Mouse (Mus musculus): ENCODE data around the gene Ube2r2. TPM values are rescaled to one million over a fixed set of nuclear protein-coding genes. Genes with fewer than 3 reads are reported as not detected.

The Ube2r2 gene
- polyA plus RNA-seq, 1 experiment from 2014 or later = 99.5 TPM

DNA sequence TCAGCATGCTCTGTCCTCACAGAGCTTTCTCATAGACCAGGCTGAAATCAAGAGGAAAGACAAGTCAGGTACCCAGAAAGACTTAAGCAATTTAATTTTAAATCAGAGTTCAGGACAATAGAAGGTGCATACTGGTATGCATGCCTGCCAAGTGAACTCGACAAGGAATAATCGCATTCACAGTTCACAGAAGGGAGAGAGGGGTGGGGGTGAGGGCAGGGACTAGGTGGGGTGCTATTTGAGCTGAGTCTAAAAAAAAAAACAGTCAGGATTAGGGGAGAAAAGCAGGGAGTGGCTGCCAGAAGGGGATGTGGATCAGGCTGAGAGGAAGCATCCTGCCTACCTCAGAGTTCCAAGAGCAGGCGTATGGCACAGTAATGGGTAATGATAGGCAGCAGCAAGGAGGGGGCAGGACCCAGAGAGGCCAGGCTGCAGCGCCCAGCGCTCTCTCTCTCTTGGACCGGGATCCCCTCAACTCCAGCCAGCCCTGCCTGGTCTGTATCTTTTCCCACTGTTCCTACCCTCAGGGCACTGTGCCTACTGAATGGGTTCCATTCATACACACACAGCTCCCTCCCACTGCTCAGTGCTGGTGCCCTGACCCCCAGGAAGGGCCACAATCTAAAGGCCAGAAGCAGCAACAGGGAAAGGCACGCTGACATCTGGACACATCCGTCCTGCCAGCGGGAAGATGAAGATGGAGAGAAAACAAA, 21.0 kb upstream of the Ube2r2 start:
- Histone ChIP-seq H3K36me3 (ENCODE audit: control insufficient read depth, insufficient read depth, low read length) (peaks cover 17% of the 10 kb centered on the region), H3K4me2 (ENCODE audit: low read depth) (no peak overlapping the region), H3K27ac (ENCODE audit: low read depth, low read length) (no peak overlapping the region), H3K9me3 (ENCODE audit: control insufficient read depth, low read length) (no peaks in the 10 kb centered on the region), H3K9ac (ENCODE audit: low read length) (no peak overlapping the region), H3K27me3 (ENCODE audit: control insufficient read depth, insufficient read depth, low read length) (no peaks in the 10 kb centered on the region), H3K4me1 (ENCODE audit: control insufficient read depth, insufficient read depth, low read length) (no peaks in the 10 kb centered on the region), H3K4me3 (ENCODE audit: low read depth, low read length) (no peak overlapping the region)
- DNase-seq (ENCODE audit: low spot score) = no peak
- no peak for ATAC-seq (ENCODE audit: insufficient read depth, low FRiP score, low TSS enrichment)
- WGBS = 86% methylated on average over 9 of the region's 9 CpGs

DNA sequence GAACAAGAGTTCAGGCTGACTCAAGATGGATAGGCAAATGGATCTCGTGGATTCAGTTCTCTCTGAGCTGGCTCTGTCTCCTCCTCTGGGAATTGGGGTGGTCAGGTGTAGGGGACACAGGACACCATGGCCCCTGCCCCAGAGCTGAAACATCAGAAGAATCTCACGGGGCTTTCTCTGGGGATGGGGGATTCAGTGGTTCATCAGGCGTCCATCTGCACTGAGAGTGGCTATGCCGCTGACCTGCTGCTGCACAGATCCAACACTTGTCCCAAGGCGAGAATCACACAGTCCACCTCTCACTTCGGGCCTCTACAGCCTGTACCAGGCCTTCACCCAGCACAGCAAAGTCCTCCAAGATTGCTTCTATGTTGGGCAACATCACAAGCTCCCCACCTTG, 20.5 kb upstream of the Ube2r2 start:
- Histone ChIP-seq H3K27ac (ENCODE audit: low read depth, low read length) (no peak overlapping the region), H3K4me3 (ENCODE audit: low read depth, low read length) (no peak overlapping the region), H3K36me3 (ENCODE audit: control insufficient read depth, insufficient read depth, low read length) (peaks cover 20% of the 10 kb centered on the region), H3K9ac (ENCODE audit: low read length) (no peak overlapping the region), H3K9me3 (ENCODE audit: control insufficient read depth, low read length) (no peaks in the 10 kb centered on the region), H3K4me2 (ENCODE audit: low read depth) (no peak overlapping the region), H3K27me3 (ENCODE audit: control insufficient read depth, insufficient read depth, low read length) (no peaks in the 10 kb centered on the region), H3K4me1 (ENCODE audit: control insufficient read depth, insufficient read depth, low read length) (no peaks in the 10 kb centered on the region)
- no peak for DNase-seq (ENCODE audit: low spot score)
- ATAC-seq (ENCODE audit: insufficient read depth, low FRiP score, low TSS enrichment) = no peak
- WGBS = 85% methylated on average over 6 of the region's 6 CpGs

DNA sequence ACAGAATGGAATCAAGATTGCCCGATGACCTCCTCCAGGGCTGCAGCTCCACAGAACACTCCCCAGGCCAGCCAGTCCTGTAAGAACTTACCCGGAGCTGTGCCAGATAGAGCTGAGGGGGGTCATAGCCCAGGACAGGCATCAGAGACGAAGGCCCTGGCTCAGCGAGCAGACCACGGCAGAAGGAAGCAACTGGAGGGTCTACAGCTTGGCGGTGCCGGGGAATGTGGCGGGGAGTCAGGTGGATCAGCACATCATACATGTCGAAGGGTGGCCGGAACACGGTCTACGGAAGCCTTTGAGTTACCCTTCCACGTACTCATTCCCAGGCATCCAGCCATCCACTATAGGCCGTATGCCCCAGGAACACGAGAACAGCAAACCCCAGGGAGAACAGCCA, 19.8 kb upstream of the Ube2r2 start:
- Histone ChIP-seq H3K27me3 (ENCODE audit: control insufficient read depth, insufficient read depth, low read length) (no peaks in the 10 kb centered on the region), H3K4me3 (ENCODE audit: low read depth, low read length) (no peak overlapping the region), H3K36me3 (ENCODE audit: control insufficient read depth, insufficient read depth, low read length) (peaks cover 25% of the 10 kb centered on the region), H3K27ac (ENCODE audit: low read depth, low read length) (no peak overlapping the region), H3K9me3 (ENCODE audit: control insufficient read depth, low read length) (no peaks in the 10 kb centered on the region), H3K4me1 (ENCODE audit: control insufficient read depth, insufficient read depth, low read length) (no peaks in the 10 kb centered on the region), H3K4me2 (ENCODE audit: low read depth) (no peak overlapping the region), H3K9ac (ENCODE audit: low read length) (no peak overlapping the region)
- 90% methylated on average over 15 of the region's 15 CpGs for WGBS
- ATAC-seq (ENCODE audit: insufficient read depth, low FRiP score, low TSS enrichment) (no peak), DNase-seq (ENCODE audit: low spot score) (no peak)

DNA sequence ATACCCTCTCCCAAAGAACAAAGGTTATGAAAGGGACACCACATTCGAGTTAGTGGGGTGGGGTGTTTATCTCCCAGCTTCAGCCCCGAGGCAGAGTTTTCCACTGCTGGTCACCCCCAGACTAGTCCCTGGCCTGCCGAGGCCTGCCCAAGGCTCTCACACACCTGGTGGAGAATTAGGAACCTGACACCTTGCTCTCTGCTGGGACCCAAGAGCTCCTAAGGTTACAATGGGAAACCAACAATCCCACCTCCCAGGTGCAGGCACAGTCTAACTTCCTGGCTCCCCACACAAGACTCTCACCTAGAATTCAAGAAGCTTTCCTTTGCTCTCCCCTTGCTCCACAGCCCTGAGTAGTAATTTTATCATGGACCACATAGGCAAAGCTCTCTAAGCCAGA, 18.7 kb upstream of the Ube2r2 start:
- no peak for DNase-seq (ENCODE audit: low spot score)
- peaks cover 26% of the 10 kb centered on the region for H3K36me3 ChIP-seq (ENCODE audit: control insufficient read depth, insufficient read depth, low read length)
- ATAC-seq (ENCODE audit: insufficient read depth, low FRiP score, low TSS enrichment) = no peak

DNA sequence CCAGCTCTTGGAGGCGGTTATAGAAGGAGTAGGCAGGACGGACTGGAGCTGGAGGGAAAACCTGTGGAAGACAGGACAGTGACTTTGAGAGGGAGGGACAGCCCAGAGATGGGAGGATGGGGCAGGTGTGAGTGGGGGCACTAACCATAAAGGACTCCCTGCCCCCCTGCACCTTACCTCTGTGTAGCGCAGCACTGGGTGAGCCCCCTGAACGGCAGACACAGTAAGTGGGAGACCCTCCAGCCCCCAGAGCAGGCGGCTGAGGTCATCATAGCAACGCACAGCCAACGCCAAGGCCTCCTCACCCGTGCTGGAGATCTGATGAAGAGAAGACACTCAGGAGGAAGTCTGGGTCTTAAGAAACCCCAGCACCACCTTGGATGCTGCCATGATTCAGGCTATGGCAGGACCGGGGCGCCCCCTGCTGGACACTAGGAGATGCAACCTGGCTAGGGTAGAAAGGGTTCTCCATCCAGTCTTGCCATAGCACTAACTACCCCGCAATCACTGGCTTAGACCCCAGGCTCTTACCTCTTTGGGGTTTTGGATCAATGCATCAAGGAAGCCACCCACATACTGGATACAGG, 16.7 kb upstream of the Ube2r2 start:
- Histone ChIP-seq H3K4me3 (ENCODE audit: low read depth, low read length) (no peak overlapping the region), H3K27me3 (ENCODE audit: control insufficient read depth, insufficient read depth, low read length) (no peaks in the 10 kb centered on the region), H3K27ac (ENCODE audit: low read depth, low read length) (no peak overlapping the region), H3K36me3 (ENCODE audit: control insufficient read depth, insufficient read depth, low read length) (peaks cover 26% of the 10 kb centered on the region), H3K9me3 (ENCODE audit: control insufficient read depth, low read length) (no peaks in the 10 kb centered on the region), H3K4me2 (ENCODE audit: low read depth) (no peak overlapping the region), H3K4me1 (ENCODE audit: control insufficient read depth, insufficient read depth, low read length) (peaks cover 3% of the 10 kb centered on the region), H3K9ac (ENCODE audit: low read length) (no peak overlapping the region)
- WGBS = 79% methylated on average over 11 of the region's 11 CpGs
- DNase-seq (ENCODE audit: low spot score) = peak; percentile 67
- no peak for ATAC-seq (ENCODE audit: insufficient read depth, low FRiP score, low TSS enrichment)

More for the DNA sequence above, 18.7 kb upstream of the Ube2r2 start:
- Histone ChIP-seq H3K9ac (ENCODE audit: low read length) (no peak overlapping the region), H3K4me2 (ENCODE audit: low read depth) (no peak overlapping the region), H3K27me3 (ENCODE audit: control insufficient read depth, insufficient read depth, low read length) (no peaks in the 10 kb centered on the region), H3K4me1 (ENCODE audit: control insufficient read depth, insufficient read depth, low read length) (no peaks in the 10 kb centered on the region), H3K27ac (ENCODE audit: low read depth, low read length) (no peak overlapping the region), H3K4me3 (ENCODE audit: low read depth, low read length) (no peak overlapping the region), H3K9me3 (ENCODE audit: control insufficient read depth, low read length) (no peaks in the 10 kb centered on the region)
- 80% methylated on average over 3 of the region's 3 CpGs for WGBS

DNA sequence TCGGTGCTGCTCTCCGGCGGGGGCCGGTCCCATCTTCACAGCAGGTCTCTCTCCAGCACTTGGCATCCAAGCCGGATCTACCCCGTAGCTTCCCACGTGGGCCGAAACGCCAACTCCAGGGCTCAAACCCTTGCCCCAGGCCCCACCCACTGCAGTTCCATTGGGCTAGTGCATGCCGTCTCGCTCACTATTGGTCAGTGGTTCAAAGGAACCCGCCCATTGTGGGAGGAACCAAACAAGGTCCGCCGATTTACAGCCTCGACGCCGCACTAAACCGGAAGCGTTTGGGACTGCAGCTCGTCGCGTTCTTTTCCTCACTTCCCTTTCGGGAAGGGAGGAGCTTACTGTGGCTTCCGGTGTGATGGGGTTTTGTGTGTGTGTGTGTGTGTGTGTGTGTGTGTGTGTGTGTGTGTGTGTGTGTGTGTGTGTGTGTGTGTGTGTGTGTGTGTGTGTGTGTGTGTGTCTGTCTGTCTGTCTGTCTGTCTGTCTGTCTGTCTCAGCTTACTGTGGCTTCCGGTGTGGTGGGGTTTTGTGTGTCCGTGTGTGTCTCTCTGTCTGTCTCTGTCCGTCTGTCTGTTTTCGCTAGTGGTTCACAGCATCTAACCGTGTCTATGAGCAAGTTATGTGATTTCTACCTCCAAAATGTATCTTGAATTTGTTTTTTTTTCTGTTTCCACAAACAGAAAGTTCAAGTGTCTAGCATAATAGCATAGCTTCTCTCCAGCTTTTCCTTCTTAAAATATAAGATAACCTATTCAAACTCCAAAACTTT, 11.2 kb upstream of the Ube2r2 start, which contains the start of gene Nol6:
Gene Nol6, minus strand, starts transcription at position 276 of the 772 bp plus-strand sequence.
- Histone ChIP-seq H3K27ac (ENCODE audit: low read depth, low read length) (no peak within 1 kb of the TSS), H3K9ac (ENCODE audit: low read length) (peak within 1 kb of the TSS; percentile 56), H3K4me3 (ENCODE audit: low read depth, low read length) (peak within 1 kb of the TSS; percentile 53), H3K9me3 (ENCODE audit: control insufficient read depth, low read length) (no peaks in the 10 kb centered on the region), H3K4me2 (ENCODE audit: low read depth) (peak within 1 kb of the TSS; percentile 89), H3K27me3 (ENCODE audit: control insufficient read depth, insufficient read depth, low read length) (no peaks in the 10 kb centered on the region), H3K4me1 (ENCODE audit: control insufficient read depth, insufficient read depth, low read length) (peaks cover 3% of the 10 kb centered on the region), H3K36me3 (ENCODE audit: control insufficient read depth, insufficient read depth, low read length) (peaks cover 10% of the 10 kb centered on the region)
- 1% methylated on average over 27 of the region's 29 CpGs for WGBS
- peak; percentile 100 for ATAC-seq (ENCODE audit: insufficient read depth, low FRiP score, low TSS enrichment)
- peak; percentile 97 for DNase-seq (ENCODE audit: low spot score)

DNA sequence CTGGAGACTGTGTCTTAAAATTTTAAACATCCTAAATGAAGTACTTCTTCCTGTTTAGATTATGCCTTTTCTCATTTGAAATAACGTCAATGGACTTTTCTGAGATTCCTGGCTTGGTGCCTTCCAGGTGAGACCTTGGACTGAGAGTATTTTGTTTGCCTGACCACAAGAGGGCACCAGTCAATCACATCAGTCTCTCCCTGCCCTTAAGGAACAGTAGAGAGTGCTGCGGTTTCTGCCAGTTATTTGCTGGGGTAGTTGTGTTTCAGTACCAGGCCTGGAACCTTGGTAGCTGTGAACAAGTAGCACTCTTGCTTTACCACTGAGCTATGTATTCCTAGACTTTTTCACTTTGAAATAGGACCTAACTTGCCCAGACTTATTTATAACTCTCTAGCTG, 6.1 kb upstream of the Ube2r2 start:
- peak; percentile 56 for DNase-seq (ENCODE audit: low spot score)
- 12% methylated on average over 2 of the region's 2 CpGs for WGBS
- no peak overlapping the region for H3K4me2 ChIP-seq (ENCODE audit: low read depth)
- no peak overlapping the region for H3K9ac ChIP-seq (ENCODE audit: low read length)
- H3K9me3 ChIP-seq (ENCODE audit: control insufficient read depth, low read length) = no peaks in the 10 kb centered on the region
- no peaks in the 10 kb centered on the region for H3K27me3 ChIP-seq (ENCODE audit: control insufficient read depth, insufficient read depth, low read length)
- no peak overlapping the region for H3K27ac ChIP-seq (ENCODE audit: low read depth, low read length)
- no peaks in the 10 kb centered on the region for H3K4me1 ChIP-seq (ENCODE audit: control insufficient read depth, insufficient read depth, low read length)
- H3K36me3 ChIP-seq (ENCODE audit: control insufficient read depth, insufficient read depth, low read length) = no peaks in the 10 kb centered on the region
- H3K4me3 ChIP-seq (ENCODE audit: low read depth, low read length) = no peak overlapping the region
- 0 out of 2 replicates have a peak, but pooled peaks have one; percentile 74 for ATAC-seq (ENCODE audit: insufficient read depth, low FRiP score, low TSS enrichment)

DNA sequence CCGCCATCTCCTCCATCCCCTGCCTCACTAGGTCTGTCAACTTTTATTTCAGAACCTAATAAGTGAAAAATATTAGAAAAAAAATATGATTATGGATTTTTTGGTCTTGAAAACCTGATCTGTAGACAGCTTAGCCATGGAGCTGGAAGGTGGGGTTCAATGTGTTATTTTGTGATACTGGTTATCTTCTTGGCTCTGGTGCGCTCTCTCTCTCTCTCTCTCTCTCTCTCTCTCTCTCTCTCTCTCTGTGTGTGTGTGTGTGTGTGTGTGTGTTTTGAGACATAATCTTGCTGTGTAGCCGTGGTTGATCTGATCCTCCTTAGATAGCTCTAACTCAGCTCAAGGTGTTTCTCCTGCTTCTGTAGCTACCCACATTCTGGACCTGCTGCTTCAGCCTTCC, 5.7 kb upstream of the Ube2r2 start:
- no peaks in the 10 kb centered on the region for H3K36me3 ChIP-seq (ENCODE audit: control insufficient read depth, insufficient read depth, low read length)
- H3K9me3 ChIP-seq (ENCODE audit: control insufficient read depth, low read length) = no peaks in the 10 kb centered on the region
- no peak overlapping the region for H3K4me3 ChIP-seq (ENCODE audit: low read depth, low read length)
- no peak overlapping the region for H3K4me2 ChIP-seq (ENCODE audit: low read depth)
- no peak for ATAC-seq (ENCODE audit: insufficient read depth, low FRiP score, low TSS enrichment)
- no peaks in the 10 kb centered on the region for H3K27me3 ChIP-seq (ENCODE audit: control insufficient read depth, insufficient read depth, low read length)
- WGBS = 88% methylated on average over 3 of the region's 3 CpGs
- no peak overlapping the region for H3K9ac ChIP-seq (ENCODE audit: low read length)
- no peak overlapping the region for H3K27ac ChIP-seq (ENCODE audit: low read depth, low read length)
- DNase-seq (ENCODE audit: low spot score) = no peak
- H3K4me1 ChIP-seq (ENCODE audit: control insufficient read depth, insufficient read depth, low read length) = no peaks in the 10 kb centered on the region

All from neural tube, embryonic 11.5 days (tissue).